Mouse (Mus musculus) liver, postnatal 0 days (tissue): ENCODE measurements around the gene Agfg2.

Experiments used
- CTCF ChIP-seq: sonication (generic); IDR thresholded peaks from 2 replicates; pipeline ENCODE4 v1.5.1; 2016; ENCODE audit warnings: antibody characterized with exemption, low read depth
- EP300 ChIP-seq: IDR thresholded peaks from 2 replicates; pipeline ENCODE4 v1.6.1; 2016; ENCODE audit warnings: antibody characterized with exemption, low read depth, mild to moderate bottlenecking

DNA sequence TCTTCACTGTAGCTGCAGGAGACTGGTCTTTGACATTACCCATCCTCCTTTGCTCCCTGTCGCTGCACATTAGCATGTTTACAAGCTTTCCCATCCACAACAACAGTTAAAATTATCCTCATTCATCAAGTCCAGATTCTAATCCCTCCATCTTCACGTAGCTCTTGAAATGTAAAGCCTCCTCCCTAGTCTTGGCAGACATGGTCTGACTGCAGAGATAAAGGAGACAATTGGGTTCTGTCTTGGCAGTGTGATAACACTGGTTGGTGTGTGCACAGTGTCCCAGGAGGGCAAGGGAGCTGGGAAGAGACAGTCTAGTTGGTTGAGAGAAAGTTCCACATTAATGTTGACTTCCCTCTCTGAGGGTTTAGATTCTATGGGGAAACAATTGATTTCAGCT lies 15.3 kb upstream of the Agfg2 start:
- TF ChIP-seq CTCF (no peak), EP300 (no peak)
